Mouse (Mus musculus) CD4-positive, CD25-positive, alpha-beta regulatory T cell, adult 4 months (primary cell): ENCODE measurements around the gene Cnbp. TPM values are rescaled to one million over a fixed set of nuclear protein-coding genes. Genes with fewer than 3 reads are reported as not detected.

Experiments
- ATAC-seq: one replicate; pipeline ENCODE4 v1.8.0; 2017
- polyA plus RNA-seq, 2 experiments: library from polyadenylated mRNA; unstranded; fragments of 100-300 nt; shearing (Covaris generic); gene quantifications; one replicate each; pipeline ENCODE4 v1.2.1; 2017

Gene Cnbp
- polyA plus RNA-seq, 2 experiments from 2014 or later = 984 to 1,123 TPM

GRCm38 (mm10) chr6:87849780-87850154 is 1.1 kb downstream of the Cnbp start:
- no peak for ATAC-seq

GRCm38 (mm10) chr6:87846813-87847212 is 4.1 kb downstream of the Cnbp start:
- ATAC-seq = no peak

- no peak for ATAC-seq
Observed at GRCm38 (mm10) chr6:87845031-87845695, 5.7 kb downstream of the Cnbp start.

- no peak for ATAC-seq
Observed at GRCm38 (mm10) chr6:87842254-87842653, 8.7 kb downstream of the Cnbp start.

- ATAC-seq = no peak
Observed at GRCm38 (mm10) chr6:87841635-87842034, 9.3 kb downstream of the Cnbp start.

GRCm38 (mm10) chr6:87839797-87840341 is 11.0 kb downstream of the Cnbp start:
- no peak for ATAC-seq

GRCm38 (mm10) chr6:87838551-87839197 is 12.2 kb downstream of the Cnbp start, which contains the start of gene Isy1:
Gene Isy1, minus strand, starts transcription at chr6:87838798.
- peak; percentile 91 for ATAC-seq

- ATAC-seq = no peak
Observed at GRCm38 (mm10) chr6:87835695-87836094, 15.2 kb downstream of the Cnbp start, which contains the start of gene Gm45140. Gene Gm45140, minus strand, starts transcription at chr6:87835795.

- ATAC-seq = no peak
Observed at GRCm38 (mm10) chr6:87820366-87820765, 30.5 kb downstream of the Cnbp start.

- ATAC-seq = no peak
Observed at GRCm38 (mm10) chr6:87814486-87814885, 36.4 kb downstream of the Cnbp start.

GRCm38 (mm10) chr6:87812656-87813055 is 38.2 kb downstream of the Cnbp start:
- ATAC-seq = no peak

GRCm38 (mm10) chr6:87811675-87812338 is 39.1 kb downstream of the Cnbp start, which contains the start of gene Rab43:
Gene Rab43, minus strand, starts transcription at chr6:87812164.
- peak; percentile 72 for ATAC-seq

- peak; percentile 69 for ATAC-seq
Observed at GRCm38 (mm10) chr6:87810713-87811669, 39.9 kb downstream of the Cnbp start.

GRCm38 (mm10) chr6:87810311-87810710 is 40.6 kb downstream of the Cnbp start:
- ATAC-seq = no peak

- ATAC-seq = no peak
Observed at GRCm38 (mm10) chr6:87809651-87810161, 41.2 kb downstream of the Cnbp start.

GRCm38 (mm10) chr6:87809144-87809543 is 41.8 kb downstream of the Cnbp start:
- ATAC-seq = no peak

- no peak for ATAC-seq
Observed at GRCm38 (mm10) chr6:87808521-87808920, 42.4 kb downstream of the Cnbp start.

GRCm38 (mm10) chr6:87807735-87808440 is 43.0 kb downstream of the Cnbp start:
- ATAC-seq = no peak

GRCm38 (mm10) chr6:87806857-87807256 is 44.0 kb downstream of the Cnbp start:
- no peak for ATAC-seq

- no peak for ATAC-seq
Observed at GRCm38 (mm10) chr6:87806028-87806427, 44.9 kb downstream of the Cnbp start.

GRCm38 (mm10) chr6:87805448-87805847 is 45.5 kb downstream of the Cnbp start:
- ATAC-seq = no peak
